Mouse (Mus musculus) liver, embryonic 16.5 days (tissue): ENCODE measurements around the gene Olfr633. TPM values are rescaled to one million over a fixed set of nuclear protein-coding genes. Genes with fewer than 3 reads are reported as not detected.
A peak's percentile ranks its signal among the peaks of the same experiment; 100 is the strongest.
"Not testable (repeated sequence)": the region's sequence is repeated elsewhere in the genome, so short reads cannot be mapped to it uniquely, and the experiment has no call there.

Experiments
- ATAC-seq: fragments of 200-750 bp; cut with Nextera tagmentation; 2 replicates; pipeline ENCODE4 v1.8.0; 2017; ENCODE audit warnings: low read depth, mild to moderate bottlenecking, moderate number of reproducible peaks, moderate library complexity
- H3K27ac ChIP-seq: fragments of 300-500 bp; sonication (generic); 2 replicates; pipeline ENCODE4 v1.5.1; 2014; ENCODE audit warnings: mild to moderate bottlenecking, low read length
- H3K27me3 ChIP-seq: fragments of 300-500 bp; sonication (generic); 2 replicates; pipeline ENCODE4 v1.6.1; 2014; ENCODE audit warnings: low read depth, low read length, mixed read lengths; ENCODE audit not compliant: control insufficient read depth, insufficient read depth
- H3K36me3 ChIP-seq: fragments of 300-500 bp; sonication (generic); 2 replicates; pipeline ENCODE4 v1.6.1; 2014; ENCODE audit warnings: mild to moderate bottlenecking; ENCODE audit not compliant: control insufficient read depth, insufficient read depth
- H3K4me1 ChIP-seq: fragments of 300-500 bp; sonication (generic); 2 replicates; pipeline ENCODE4 v1.6.1; 2014; ENCODE audit warnings: low read depth, low read length, mixed read lengths; ENCODE audit not compliant: control insufficient read depth
- H3K4me2 ChIP-seq: fragments of 300-500 bp; sonication (generic); 2 replicates; pipeline ENCODE4 v1.6.1; 2014; ENCODE audit warnings: low read depth, low read length, mixed read lengths
- H3K4me3 ChIP-seq: fragments of 300-500 bp; sonication (generic); 2 replicates; pipeline ENCODE4 v1.5.1; 2014; ENCODE audit warnings: low read depth, mild to moderate bottlenecking, low read length
- H3K9ac ChIP-seq: fragments of 300-500 bp; sonication (generic); 2 replicates; pipeline ENCODE4 v1.6.1; 2014; ENCODE audit warnings: low read depth, low read length
- H3K9me3 ChIP-seq: fragments of 300-500 bp; sonication (generic); replicated peaks from 2 replicates; pipeline ENCODE4 v1.6.1; 2016; ENCODE audit warnings: low read length; ENCODE audit not compliant: control insufficient read depth
- WGBS: fragments of 180-500 bp; shearing (Covaris S2); extraction: QIAGEN DNeasy Blood & Tissue Kit; methylation state at CpG from one replicate; pipeline ENCODE4 v1.1.7; 2014; ENCODE audit not compliant: insufficient replicate concordance; 5-methylcytosine and 5-hydroxymethylcytosine counted together
- polyA plus RNA-seq: library from polyadenylated mRNA; unstranded; fragments of >200 nt; fragmentation: Nextera tagmentation; extraction: Ambion mirVana; gene quantifications from 2 replicates; pipeline ENCODE4 v1.2.1, GENCODE M21; 2015

Olfr633 gene
- not detected in 2 replicates for polyA plus RNA-seq

GRCm38 (mm10) chr7:103944137-103944536 lies at the start of gene Olfr633:
Gene Olfr633 (plus strand): TSS chr7:103944437.
- Histone ChIP-seq H3K4me2 (no peak within 1 kb of the TSS), H3K27me3 (no peaks in the 10 kb centered on the region), H3K4me1 (peaks cover 6% of the 10 kb centered on the region; the same call in 1 of the 2 replicates), H3K36me3 (no peaks in the 10 kb centered on the region), H3K9me3 (no peaks in the 10 kb centered on the region), H3K9ac (no peak within 1 kb of the TSS), H3K4me3 (no peak within 1 kb of the TSS), H3K27ac (no peak within 1 kb of the TSS)
- no peak for ATAC-seq

- no peaks in the 10 kb centered on the region for H3K36me3 ChIP-seq
- no peaks in the 10 kb centered on the region for H3K9me3 ChIP-seq
- WGBS = 64% methylated on average over 2 of the region's 2 CpGs
- H3K4me3 ChIP-seq = no peak within 1 kb of the TSS
- no peak for ATAC-seq
- no peak within 1 kb of the TSS for H3K9ac ChIP-seq
- H3K4me1 ChIP-seq = no peaks in the 10 kb centered on the region
- H3K27me3 ChIP-seq = peaks cover 6% of the 10 kb centered on the region
- H3K4me2 ChIP-seq = no peak within 1 kb of the TSS
- no peak within 1 kb of the TSS for H3K27ac ChIP-seq
Observed at GRCm38 (mm10) chr7:103903187-103903586, 41.0 kb upstream of the Olfr633 start, which contains the start of gene Olfr65. Gene Olfr65 (plus strand): TSS chr7:103903487.

GRCm38 (mm10) chr7:103910047-103910446 lies 34.2 kb upstream of the Olfr633 start:
- no peaks in the 10 kb centered on the region for H3K9me3 ChIP-seq
- ATAC-seq = peak; percentile 96
- no peaks in the 10 kb centered on the region for H3K27me3 ChIP-seq
- peak overlapping the region; percentile 91 for H3K27ac ChIP-seq
- no peak overlapping the region for H3K4me3 ChIP-seq
- 5% methylated on average over 3 of the region's 3 CpGs for WGBS
- no peaks in the 10 kb centered on the region for H3K36me3 ChIP-seq
- peaks cover 50% of the 10 kb centered on the region for H3K4me1 ChIP-seq
- H3K4me2 ChIP-seq = peak overlapping the region; percentile 57
- H3K9ac ChIP-seq = peak overlapping the region; percentile 46; the same call in 1 of the 2 replicates

GRCm38 (mm10) chr7:103912969-103913511 lies 31.2 kb upstream of the Olfr633 start:
- Histone ChIP-seq H3K27me3 (no peaks in the 10 kb centered on the region), H3K4me3 (peak overlapping the region; percentile 25; the same call in 1 of the 2 replicates), H3K9me3 (no peaks in the 10 kb centered on the region), H3K9ac (peak overlapping the region; percentile 55), H3K4me1 (peaks cover 60% of the 10 kb centered on the region), H3K27ac (peak overlapping the region; percentile 82), H3K36me3 (no peaks in the 10 kb centered on the region), H3K4me2 (peak overlapping the region; percentile 51)
- peak; percentile 28 for ATAC-seq
- WGBS = 33% methylated on average over 8 of the region's 8 CpGs

- H3K9ac ChIP-seq = peak overlapping the region; percentile 46
- H3K4me3 ChIP-seq = peak overlapping the region; percentile 14; the same call in 1 of the 2 replicates
- no peaks in the 10 kb centered on the region for H3K27me3 ChIP-seq
- peaks cover 47% of the 10 kb centered on the region for H3K4me1 ChIP-seq
- peak overlapping the region; percentile 91 for H3K27ac ChIP-seq
- H3K36me3 ChIP-seq = no peaks in the 10 kb centered on the region
- peak overlapping the region; percentile 48 for H3K4me2 ChIP-seq
- H3K9me3 ChIP-seq = no peaks in the 10 kb centered on the region
- ATAC-seq = peak; percentile 95
Observed at GRCm38 (mm10) chr7:103915338-103915737, 28.9 kb upstream of the Olfr633 start.

GRCm38 (mm10) chr7:103928525-103928924 lies 15.7 kb upstream of the Olfr633 start, which contains the start of gene Olfr631:
Gene Olfr631 (plus strand): TSS chr7:103928825.
- no peak within 1 kb of the TSS for H3K9ac ChIP-seq
- no peak within 1 kb of the TSS for H3K4me2 ChIP-seq
- no peak within 1 kb of the TSS for H3K4me3 ChIP-seq

GRCm38 (mm10) chr7:103934264-103934663 lies 10.0 kb upstream of the Olfr633 start, which contains the start of gene Olfr632:
Gene Olfr632 (plus strand): TSS chr7:103934347.
- H3K9ac ChIP-seq = no peak within 1 kb of the TSS
- H3K36me3 ChIP-seq = no peaks in the 10 kb centered on the region
- no peaks in the 10 kb centered on the region for H3K27me3 ChIP-seq
- H3K4me2 ChIP-seq = no peak within 1 kb of the TSS
- H3K27ac ChIP-seq = no peak within 1 kb of the TSS
- ATAC-seq = no peak
- H3K4me1 ChIP-seq = no peaks in the 10 kb centered on the region
- no peaks in the 10 kb centered on the region for H3K9me3 ChIP-seq
- H3K4me3 ChIP-seq = no peak within 1 kb of the TSS
- 32% methylated on average over 2 of the region's 2 CpGs for WGBS

More at GRCm38 (mm10) chr7:103928525-103928924, 15.7 kb upstream of the Olfr633 start, which contains the start of gene Olfr631:
- no peak for ATAC-seq
- no peaks in the 10 kb centered on the region for H3K9me3 ChIP-seq
- no peak within 1 kb of the TSS for H3K27ac ChIP-seq
- no peaks in the 10 kb centered on the region for H3K4me1 ChIP-seq
- H3K36me3 ChIP-seq = no peaks in the 10 kb centered on the region
- H3K27me3 ChIP-seq = no peaks in the 10 kb centered on the region

- H3K4me1 ChIP-seq = peaks cover 6% of the 10 kb centered on the region; the same call in 1 of the 2 replicates
Observed at GRCm38 (mm10) chr7:103942730-103943129, 1.5 kb upstream of the Olfr633 start.

GRCm38 (mm10) chr7:103966873-103967272 lies 22.6 kb downstream of the Olfr633 start:
- H3K4me2 ChIP-seq, H3K9me3 ChIP-seq, H3K27me3 ChIP-seq, H3K27ac ChIP-seq, ATAC-seq, H3K4me3 ChIP-seq, H3K36me3 ChIP-seq, H3K4me1 ChIP-seq, H3K9ac ChIP-seq: not testable (repeated sequence)
- 86% methylated on average over 22 of the region's 22 CpGs for WGBS

More at GRCm38 (mm10) chr7:103942730-103943129, 1.5 kb upstream of the Olfr633 start:
- no peaks in the 10 kb centered on the region for H3K9me3 ChIP-seq
- no peak overlapping the region for H3K4me3 ChIP-seq
- H3K27me3 ChIP-seq = no peaks in the 10 kb centered on the region
- ATAC-seq = peak; percentile 76
- 0 out of 2 replicates have a peak overlapping the region, but pooled peaks have one; percentile 18 for H3K4me2 ChIP-seq
- WGBS = 10% methylated on average over 2 of the region's 2 CpGs
- peak overlapping the region; percentile 56 for H3K27ac ChIP-seq
- no peaks in the 10 kb centered on the region for H3K36me3 ChIP-seq
- peak overlapping the region; percentile 45; the same call in 1 of the 2 replicates for H3K9ac ChIP-seq
